Mouse (Mus musculus) brown adipose tissue, adult 24 weeks (tissue): ENCODE results near the gene Lrrc29. TPM values are rescaled to one million over a fixed set of nuclear protein-coding genes. Genes with fewer than 3 reads are reported as not detected.
A peak's percentile ranks its signal among the peaks of the same experiment; 100 is the strongest.

Experiments used
- H3K27ac ChIP-seq: fragments of 200-500 bp; replicated peaks from 2 replicates; pipeline ENCODE4 v1.5.1; 2012; ENCODE audit warnings: low read depth, mild to moderate bottlenecking, low read length
- H3K4me1 ChIP-seq: fragments of 200-500 bp; 2 replicates; pipeline ENCODE4 v1.6.1; 2012; ENCODE audit warnings: low read length, mixed read lengths; ENCODE audit not compliant: control insufficient read depth, insufficient read depth, insufficient read length
- H3K4me3 ChIP-seq: fragments of 200-500 bp; 2 replicates; pipeline ENCODE4 v1.5.1; 2012; ENCODE audit warnings: low read depth, mild to moderate bottlenecking, low read length, moderate library complexity; ENCODE audit not compliant: insufficient read depth
- polyA plus RNA-seq: library from polyadenylated mRNA; stranded (reverse); fragments of >200 nt; gene quantifications from 2 replicates; pipeline ENCODE4 v1.2.4, GENCODE M21; 2012; ENCODE audit not compliant: missing spikeins, insufficient read depth, insufficient read length

Gene Lrrc29
- polyA plus RNA-seq, 1 experiment = 0.99 TPM

GRCm38 (mm10) chr8:105307670-105308069 is 18.4 kb downstream of the Lrrc29 start:
- H3K4me1 ChIP-seq = peaks cover 5% of the 10 kb centered on the region; the same call in 1 of the 2 replicates
- H3K27ac ChIP-seq = no peak overlapping the region
- no peak overlapping the region for H3K4me3 ChIP-seq

- no peak overlapping the region for H3K27ac ChIP-seq
- H3K4me1 ChIP-seq = peaks cover 5% of the 10 kb centered on the region; the same call in 1 of the 2 replicates
- H3K4me3 ChIP-seq = no peak overlapping the region
Observed at GRCm38 (mm10) chr8:105306146-105306691, 19.9 kb downstream of the Lrrc29 start.

- H3K27ac ChIP-seq = 0 out of 2 replicates have a peak within 1 kb of the TSS, but pooled peaks have one; percentile 18
- peaks cover 5% of the 10 kb centered on the region; the same call in 1 of the 2 replicates for H3K4me1 ChIP-seq
- H3K4me3 ChIP-seq = peak within 1 kb of the TSS; percentile 46
Observed at GRCm38 (mm10) chr8:105305211-105306145, 20.6 kb downstream of the Lrrc29 start, which contains the start of gene Elmo3. Elmo3 (plus strand) TSS chr8:105305601.

DNA sequence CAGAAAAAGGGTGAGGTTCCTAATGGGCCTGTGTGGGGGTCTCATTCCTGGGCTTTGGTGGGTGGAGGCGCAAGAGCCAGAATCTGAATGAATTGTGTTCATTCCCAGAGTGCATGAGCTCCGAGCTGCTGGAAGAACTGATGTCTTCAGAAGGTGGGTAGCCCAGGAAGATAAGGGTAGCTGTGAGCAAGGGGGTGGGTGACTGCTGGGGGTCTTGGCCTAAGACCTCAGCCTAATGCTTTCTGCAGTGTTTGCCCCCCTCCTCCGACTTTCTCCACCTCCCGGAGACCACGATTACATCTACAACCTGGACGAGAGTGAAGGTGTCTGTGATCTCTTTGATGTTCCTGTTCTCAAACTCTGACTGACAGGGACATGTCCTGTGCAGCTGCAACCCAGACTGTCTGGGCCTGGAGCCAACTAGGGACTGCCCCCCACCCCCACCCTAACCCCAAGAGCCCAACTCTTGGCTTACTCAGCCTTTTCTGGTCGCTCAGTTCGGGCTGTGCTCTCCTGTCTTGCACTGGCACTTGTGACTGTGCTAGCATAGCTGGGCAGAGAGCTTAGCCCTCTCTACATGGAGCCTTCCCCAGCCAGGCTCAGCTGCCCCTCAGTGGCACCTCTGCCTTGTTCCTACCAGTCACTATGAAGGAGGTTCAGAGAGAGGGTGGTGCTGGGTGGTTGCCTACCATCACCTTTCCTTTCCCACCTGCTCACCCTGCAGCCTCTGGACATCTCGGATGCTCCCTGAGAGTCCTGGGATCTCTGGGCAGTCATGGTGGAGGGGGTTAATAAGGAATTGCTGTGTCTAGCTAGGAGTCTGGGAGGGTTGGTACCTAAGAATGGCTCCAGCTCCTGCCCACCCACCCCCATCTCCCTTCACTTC is 21.5 kb downstream of the Lrrc29 start:
- Histone ChIP-seq H3K4me1 (peaks cover 5% of the 10 kb centered on the region; the same call in 1 of the 2 replicates), H3K4me3 (no peak overlapping the region), H3K27ac (no peak overlapping the region)

DNA sequence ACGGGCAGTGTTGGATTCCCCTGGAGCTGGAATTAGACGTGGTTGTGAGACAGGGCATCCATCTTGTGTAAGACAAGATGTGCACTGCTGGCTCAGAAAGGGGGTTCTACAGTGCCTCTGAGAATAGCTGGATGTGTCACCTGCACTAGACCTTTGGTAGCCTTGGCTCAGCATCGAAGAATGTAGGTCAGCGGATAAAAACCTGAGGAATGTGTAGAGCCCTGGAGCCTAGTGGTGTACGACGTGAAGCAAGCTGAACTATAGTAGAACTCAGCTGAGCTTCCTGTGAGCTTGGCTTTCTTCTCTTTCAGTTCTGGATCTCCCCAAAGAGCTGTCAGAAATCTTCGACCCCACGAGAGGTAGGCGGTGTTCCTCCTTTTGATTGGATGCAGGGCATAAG is 22.2 kb downstream of the Lrrc29 start:
- H3K27ac ChIP-seq = no peak overlapping the region
- H3K4me3 ChIP-seq = no peak overlapping the region
- H3K4me1 ChIP-seq = peaks cover 5% of the 10 kb centered on the region; the same call in 1 of the 2 replicates

DNA sequence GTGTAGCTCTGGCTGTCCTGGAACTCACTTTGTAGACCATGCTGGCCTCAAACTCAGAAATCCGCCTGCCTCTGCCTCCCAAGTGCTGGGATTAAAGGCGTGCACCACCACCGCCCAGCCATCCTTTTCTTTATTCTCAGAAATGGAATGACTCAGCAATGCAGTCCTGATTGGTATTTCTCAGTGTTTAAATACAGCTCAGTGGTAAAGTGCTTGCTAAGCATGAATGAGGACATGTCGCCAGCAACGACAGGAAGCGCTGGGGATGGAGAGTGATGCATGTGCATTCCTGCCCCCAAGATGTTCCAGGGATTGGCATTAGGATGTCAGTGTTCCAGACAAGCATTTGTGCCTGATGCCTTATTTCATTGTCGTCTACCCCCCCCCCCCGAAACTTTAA is 22.7 kb downstream of the Lrrc29 start:
- Histone ChIP-seq H3K27ac (no peak overlapping the region), H3K4me3 (no peak overlapping the region), H3K4me1 (peaks cover 8% of the 10 kb centered on the region; the same call in 1 of the 2 replicates)

DNA sequence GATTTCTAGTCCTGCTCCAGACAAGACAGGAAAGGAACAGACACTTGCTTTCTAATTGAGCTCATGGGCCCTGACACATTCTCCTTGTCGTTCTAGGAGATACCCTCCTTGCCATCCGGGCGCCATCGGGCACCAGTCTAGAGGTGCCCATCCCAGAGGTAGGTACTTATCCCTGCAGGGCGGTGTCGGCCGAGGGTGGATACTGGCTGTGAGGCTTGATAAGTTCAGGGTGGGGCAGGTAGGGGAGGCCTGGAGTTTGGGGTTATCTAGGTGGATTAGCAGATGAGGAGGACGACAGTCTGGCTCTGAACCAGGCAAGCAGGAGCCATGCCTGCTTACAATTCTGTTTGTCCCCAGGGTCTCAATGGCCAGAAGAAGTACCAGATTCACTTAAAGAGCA is 26.1 kb downstream of the Lrrc29 start:
- peaks cover 5% of the 10 kb centered on the region; the same call in 1 of the 2 replicates for H3K4me1 ChIP-seq
- H3K4me3 ChIP-seq = no peak overlapping the region
- H3K27ac ChIP-seq = no peak overlapping the region

DNA sequence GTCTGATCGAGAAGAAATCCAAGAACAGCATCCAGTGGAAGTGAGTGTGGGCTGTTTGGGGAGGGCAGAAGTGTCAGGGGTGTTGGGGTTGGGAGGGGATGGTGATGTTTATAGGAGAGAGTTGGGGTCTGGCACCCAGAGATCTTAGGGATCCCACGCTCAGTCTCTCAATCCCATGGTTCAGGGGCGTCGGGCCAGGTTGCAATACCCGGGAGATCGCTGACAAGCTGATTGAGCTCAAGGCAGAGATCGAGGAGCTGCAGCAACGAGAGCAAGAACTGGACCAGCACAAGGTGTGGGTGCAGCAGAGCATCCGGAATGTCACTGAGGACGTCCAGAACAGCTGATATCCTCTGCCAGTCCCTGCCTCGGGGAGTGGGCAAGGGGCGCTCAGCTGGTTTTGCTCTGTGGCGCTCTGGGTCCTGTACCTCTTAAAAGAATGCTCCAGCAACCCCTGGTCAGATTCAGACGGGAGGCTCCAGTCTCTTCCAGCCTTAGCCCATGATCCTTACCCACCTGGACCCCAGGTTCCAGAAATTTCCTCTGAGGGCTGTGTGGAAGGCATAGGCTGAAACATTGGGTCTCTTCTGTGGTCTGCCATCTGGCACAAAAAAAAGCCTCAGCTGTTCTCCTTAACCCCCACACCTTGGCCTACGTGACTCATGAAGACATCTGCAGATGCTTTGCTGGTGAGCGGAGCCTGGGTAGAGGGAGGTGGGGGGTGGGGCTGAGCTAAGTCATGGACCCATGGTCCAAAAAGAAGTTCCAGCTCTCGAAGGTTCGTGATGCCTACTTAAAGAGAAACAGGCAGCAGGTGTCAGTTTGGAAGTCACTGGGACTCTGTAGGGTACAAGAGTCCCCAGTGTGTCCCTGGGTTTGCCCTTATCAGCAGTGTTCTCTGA is 27.5 kb downstream of the Lrrc29 start:
- no peak overlapping the region for H3K27ac ChIP-seq
- peak overlapping the region; percentile 82 for H3K4me3 ChIP-seq
- 0 out of 2 replicates have a peak, but pooled peaks cover 3% of the 10 kb centered on the region for H3K4me1 ChIP-seq

DNA sequence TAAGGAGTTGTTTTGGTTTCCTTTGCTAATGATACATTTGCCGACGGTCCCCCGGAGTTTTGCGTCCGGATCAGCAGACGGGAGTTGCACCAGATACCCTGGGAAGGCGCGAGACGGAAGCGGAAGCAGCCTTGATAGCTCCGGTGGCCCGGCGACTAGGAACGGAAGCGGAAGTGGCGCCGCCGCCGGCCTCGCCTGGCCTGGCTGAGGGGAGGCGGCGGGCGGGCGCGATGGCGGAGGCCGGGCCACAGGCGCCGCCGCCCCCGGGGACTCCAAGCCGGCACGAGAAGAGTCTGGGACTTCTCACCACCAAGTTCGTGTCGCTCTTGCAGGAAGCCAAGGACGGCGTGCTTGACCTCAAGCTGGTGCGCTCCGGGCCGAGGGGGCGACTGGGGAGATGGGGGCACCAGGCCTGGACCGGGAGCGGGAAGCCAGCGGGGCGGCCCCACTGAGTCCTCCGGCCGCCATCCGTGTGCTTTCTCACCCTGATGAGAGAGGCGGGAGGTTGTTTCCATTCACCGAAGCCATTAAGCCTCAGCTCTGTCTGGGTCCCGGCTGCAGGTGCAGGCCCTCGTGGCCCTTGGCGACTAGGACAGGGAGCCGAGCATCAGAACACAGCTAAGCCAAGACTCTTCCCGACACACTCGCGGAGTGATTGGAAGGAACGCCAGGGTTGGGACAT is 28.4 kb downstream of the Lrrc29 start, which contains the start of gene E2f4:
E2f4 (plus strand) TSS at position 153 of the 682 bp plus-strand sequence.
- Histone ChIP-seq H3K27ac (peak within 1 kb of the TSS; percentile 80), H3K4me3 (peak within 1 kb of the TSS; percentile 82), H3K4me1 (0 out of 2 replicates have a peak, but pooled peaks cover 3% of the 10 kb centered on the region)

- H3K27ac ChIP-seq = peak within 1 kb of the TSS; percentile 80
- peak within 1 kb of the TSS; percentile 55 for H3K4me3 ChIP-seq
- H3K4me1 ChIP-seq = 0 out of 2 replicates have a peak, but pooled peaks cover 3% of the 10 kb centered on the region
Observed at GRCm38 (mm10) chr8:105295895-105296573, 30.0 kb downstream of the Lrrc29 start, which contains the start of gene Exoc3l. Exoc3l (minus strand) TSS chr8:105296101.

GRCm38 (mm10) chr8:105295256-105295655 is 30.8 kb downstream of the Lrrc29 start:
- peak overlapping the region; percentile 55 for H3K4me3 ChIP-seq
- peaks cover 7% of the 10 kb centered on the region; the same call in 1 of the 2 replicates for H3K4me1 ChIP-seq
- H3K27ac ChIP-seq = peak overlapping the region; percentile 80

DNA sequence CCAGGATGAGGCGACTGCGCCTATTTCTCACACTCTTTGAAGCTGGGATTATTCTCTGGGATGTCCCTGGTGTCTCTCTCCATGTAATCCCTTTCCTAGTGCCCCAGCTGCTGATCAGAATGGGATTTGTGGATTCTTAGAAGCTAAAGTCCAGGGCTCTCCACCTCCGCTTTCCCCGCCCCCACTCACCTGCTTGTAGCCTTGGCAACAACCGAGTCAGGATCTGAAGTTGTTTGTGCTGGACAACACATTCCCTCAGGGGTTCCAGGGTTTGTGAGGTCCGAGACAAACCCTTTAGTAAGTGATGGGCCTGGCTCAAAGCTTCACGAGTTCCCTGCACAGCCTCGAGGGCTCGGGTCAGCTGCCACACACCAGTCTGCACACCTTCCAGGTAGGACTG is 31.3 kb downstream of the Lrrc29 start:
- Histone ChIP-seq H3K4me3 (peak overlapping the region; percentile 55), H3K27ac (peak overlapping the region; percentile 80), H3K4me1 (peaks cover 11% of the 10 kb centered on the region)

DNA sequence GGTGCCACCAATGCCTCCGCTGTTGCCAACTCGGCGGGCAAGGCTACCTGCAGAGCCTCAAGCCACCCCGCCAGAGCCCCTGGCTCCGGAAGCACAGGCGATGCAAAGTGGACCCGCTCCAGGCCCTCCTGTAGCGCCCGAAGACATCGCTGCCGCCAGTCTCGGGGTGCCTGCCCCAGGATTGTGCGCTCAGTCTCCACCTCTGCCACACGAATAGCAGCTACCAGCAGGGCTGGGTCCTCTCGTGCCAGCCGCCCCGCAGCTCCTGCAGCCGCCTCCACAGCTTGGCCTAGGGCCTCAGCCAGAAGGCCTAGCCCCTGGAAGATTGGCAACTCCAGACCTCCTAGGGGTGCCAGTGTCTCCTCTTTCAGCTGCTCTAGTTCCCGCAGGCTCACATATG is 32.7 kb downstream of the Lrrc29 start:
- Histone ChIP-seq H3K27ac (no peak overlapping the region), H3K4me3 (no peak overlapping the region), H3K4me1 (peaks cover 9% of the 10 kb centered on the region)
